Mouse (Mus musculus) effector memory CD4-positive, alpha-beta T cell, adult 7 months (primary cell): ENCODE results near the gene Kel. TPM values are rescaled to one million over a fixed set of nuclear protein-coding genes. Genes with fewer than 3 reads are reported as not detected.

ENCODE experiments used
- polyA plus RNA-seq: library from polyadenylated mRNA; unstranded; fragments of 100-300 nt; shearing (Covaris generic); gene quantifications from one replicate; pipeline ENCODE4 v1.2.1, GENCODE M21; 2017

The Kel gene
- polyA plus RNA-seq: not detected

GRCm38 (mm10) chr6:41704123-41704522 lies at the start of gene Kel:
Gene Kel, minus strand, starts transcription at chr6:41704339.

GRCm38 (mm10) chr6:41684131-41684530 lies 20.0 kb downstream of the Kel start, which contains the start of gene Llcfc1:
Gene Llcfc1, plus strand, starts transcription at chr6:41684431.

GRCm38 (mm10) chr6:41680669-41681068 lies 23.5 kb downstream of the Kel start, which contains the start of gene Trpv5:
Gene Trpv5, minus strand, starts transcription at chr6:41680769.

Other genes starting within 250 kb of the Kel start
- not detected for gene Prss1, start 245.4 kb downstream of the Kel start, polyA plus RNA-seq
- gene Prss2, start 182.6 kb downstream of the Kel start, polyA plus RNA-seq: 17.1 TPM
- 28.7 TPM for gene Ephb6, start 98.9 kb downstream of the Kel start, polyA plus RNA-seq
- gene Trpv6, start 67.9 kb downstream of the Kel start, polyA plus RNA-seq: 0.43 TPM
- gene Trpv5, start 23.6 kb downstream of the Kel start, polyA plus RNA-seq: not detected
- not detected for gene Llcfc1, start 19.9 kb downstream of the Kel start, polyA plus RNA-seq
- gene Olfr459, start 70.8 kb upstream of the Kel start, polyA plus RNA-seq: not detected
- gene Pip, start 143.2 kb upstream of the Kel start, polyA plus RNA-seq: not detected
- gene Sval2, start 148.7 kb upstream of the Kel start, polyA plus RNA-seq: not detected
- gene Sval1, start 247.3 kb upstream of the Kel start, polyA plus RNA-seq: not detected